Mouse (Mus musculus) frontal cortex, postnatal 10 days (tissue): ENCODE measurements around the gene Lce1a1.
"Not testable (repeated sequence)": the region's sequence is repeated elsewhere in the genome, so short reads cannot be mapped to it uniquely, and the experiment has no call there.

Source experiments
- DNase-seq, 2 experiments: peaks; one replicate each; pipeline ENCODE4 v3.0.0; 2022; ENCODE audit warnings: low spot score in 2 of 2, mixed read lengths in 1 of 2

Lce1a1 gene

DNA sequence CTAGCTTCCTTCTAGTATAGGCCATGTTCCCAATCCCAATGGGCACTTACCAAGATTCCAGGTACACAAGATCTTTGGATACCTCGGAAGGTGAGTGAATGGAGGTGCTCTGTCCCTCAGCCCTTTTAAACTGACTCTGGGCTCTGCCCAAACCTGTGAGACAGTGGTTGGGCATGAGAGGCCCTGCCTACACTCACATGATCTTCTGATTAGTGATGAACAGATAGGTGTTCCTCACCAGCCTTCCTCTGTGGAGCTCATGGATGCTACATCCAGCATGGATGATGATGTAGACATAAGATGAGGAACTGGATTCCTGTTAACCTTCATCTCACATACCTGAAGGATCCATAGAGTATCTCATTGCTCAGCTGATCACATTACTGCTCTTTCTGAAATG, at the start of gene Lce1a1:
TSS of gene Lce1a1 (minus strand) at position 101 of the 400 bp plus-strand sequence.
- DNase-seq: no peak

GRCm38 (mm10) chr3:92694613-92695012, 46.5 kb upstream of the Lce1a1 start:
- no peak for DNase-seq

DNA sequence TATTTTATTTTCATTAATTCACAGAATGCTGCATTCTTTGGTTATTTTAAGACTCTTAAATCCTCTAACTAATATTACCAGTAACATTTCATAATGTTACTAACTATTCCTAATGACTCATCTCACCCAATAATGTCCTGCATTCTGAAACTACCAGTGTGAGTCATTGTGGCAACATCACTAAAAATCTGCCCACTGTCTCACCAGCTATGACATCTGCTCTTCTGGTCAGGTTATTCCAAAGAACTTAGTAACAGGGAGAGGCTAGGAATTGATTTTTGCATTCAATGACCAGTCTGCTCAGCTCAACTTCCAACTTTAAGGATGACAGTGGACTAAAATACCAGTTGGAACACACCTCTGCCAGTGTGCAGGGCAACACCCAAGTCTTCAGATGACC, 43.6 kb upstream of the Lce1a1 start:
- DNase-seq: no peak

DNA sequence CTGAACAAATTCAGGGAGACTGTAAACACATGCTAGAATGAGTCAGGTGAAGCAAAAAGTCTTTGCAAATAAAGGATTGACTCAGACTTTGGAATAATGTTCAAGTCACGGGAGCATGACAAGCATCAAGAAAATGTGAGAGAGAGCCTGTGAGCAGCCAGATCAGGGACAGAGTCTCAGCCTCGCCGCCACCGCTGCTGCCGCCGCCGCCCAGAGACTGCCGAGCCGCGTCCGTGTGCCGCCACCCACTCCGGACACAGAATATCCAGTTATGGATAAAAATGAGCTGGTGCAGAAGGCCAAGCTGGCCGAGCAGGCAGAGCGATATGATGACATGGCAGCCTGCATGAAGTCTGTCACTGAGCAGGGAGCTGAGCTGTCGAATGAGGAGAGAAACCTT, 41.0 kb upstream of the Lce1a1 start:
- DNase-seq: not testable (repeated sequence)

DNA sequence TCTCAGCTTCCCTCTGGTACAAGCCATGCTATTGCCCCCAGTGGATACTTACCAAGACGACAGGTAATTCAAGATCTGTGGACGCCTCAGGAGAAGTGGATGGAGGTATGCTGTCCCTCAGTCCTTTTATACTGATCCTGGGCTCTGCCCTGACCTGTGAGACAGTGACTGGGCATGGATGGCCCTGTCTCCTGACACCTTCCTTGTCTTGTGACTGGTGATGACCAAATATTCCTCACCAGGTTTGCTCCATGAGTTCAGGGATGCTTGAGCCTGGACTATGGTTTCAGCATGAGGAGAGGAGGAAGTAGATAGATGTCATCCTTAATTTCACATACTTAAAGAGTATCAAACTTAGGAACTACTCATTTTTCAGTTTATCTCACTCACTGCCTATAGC, 39.0 kb upstream of the Lce1a1 start, which contains the start of gene Lce1d:
TSS of gene Lce1d (minus strand) at position 101 of the 400 bp plus-strand sequence.
- DNase-seq: no peak

- DNase-seq: no peak
Observed at GRCm38 (mm10) chr3:92678947-92679346, 30.8 kb upstream of the Lce1a1 start, which contains the start of gene Lce1c. TSS of gene Lce1c (plus strand) at chr3:92679247.

DNA sequence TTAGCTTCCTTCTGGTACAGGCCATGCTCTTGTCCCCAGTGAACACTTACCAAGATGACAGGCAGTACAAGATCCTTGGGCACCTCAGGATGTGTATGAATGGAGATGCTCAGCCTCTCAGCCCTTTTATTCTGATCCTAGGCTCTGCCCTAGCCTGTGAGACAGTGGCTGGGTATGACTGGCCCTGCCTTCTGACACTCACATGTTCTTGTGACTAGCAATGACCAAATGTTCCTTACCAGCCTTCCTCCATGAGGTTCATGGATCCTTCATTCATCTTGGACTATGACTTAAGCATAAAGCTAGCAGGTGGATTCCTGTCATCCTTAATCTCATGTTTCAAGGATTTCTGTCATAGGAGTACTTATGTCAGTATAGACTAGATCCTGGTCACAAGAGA, 22.1 kb upstream of the Lce1a1 start, which contains the start of gene Lce1a2:
TSS of gene Lce1a2 (minus strand) at position 101 of the 400 bp plus-strand sequence.
- no peak for DNase-seq

DNA sequence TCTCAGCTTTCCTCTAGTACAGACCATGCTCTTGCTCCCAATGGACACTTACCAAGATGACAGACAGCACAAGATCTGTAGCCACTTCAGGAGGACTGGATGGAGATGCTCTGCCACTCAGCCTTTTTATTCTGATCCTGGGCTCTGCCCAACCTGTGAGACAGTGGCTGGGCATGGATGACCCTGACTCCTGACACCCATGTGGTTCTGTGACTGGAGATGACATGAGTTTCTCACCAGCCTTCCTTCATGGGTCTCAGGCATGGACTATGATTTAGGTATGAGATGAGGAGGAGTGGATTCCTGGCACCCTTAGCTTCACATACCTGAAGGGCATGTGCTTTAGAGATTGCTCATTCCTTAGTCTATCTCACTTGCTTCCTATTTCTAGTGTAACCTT, 8.7 kb upstream of the Lce1a1 start, which contains the start of gene Lce1b:
TSS of gene Lce1b (minus strand) at position 101 of the 400 bp plus-strand sequence.
- DNase-seq: no peak

- no peak for DNase-seq
Observed at GRCm38 (mm10) chr3:92639854-92640253, 8.3 kb downstream of the Lce1a1 start.

DNA sequence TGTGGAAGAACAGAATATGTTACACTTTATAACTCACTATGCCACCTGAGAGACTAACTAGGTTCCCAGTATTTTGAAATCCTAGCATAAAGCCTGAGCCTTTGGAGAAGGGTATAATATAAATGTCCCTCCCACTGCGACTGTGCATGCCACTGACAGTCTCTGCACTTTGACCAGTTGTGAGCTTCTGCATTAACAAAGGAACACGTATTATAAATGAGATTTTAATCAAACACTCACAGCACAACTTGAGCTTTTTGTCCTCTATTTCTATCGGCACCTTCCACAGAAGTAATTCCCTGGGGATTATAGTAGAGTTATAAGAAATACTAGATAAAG, 9.5 kb downstream of the Lce1a1 start:
- no peak for DNase-seq

GRCm38 (mm10) chr3:92637745-92638652, 10.1 kb downstream of the Lce1a1 start:
- DNase-seq: no peak

DNA sequence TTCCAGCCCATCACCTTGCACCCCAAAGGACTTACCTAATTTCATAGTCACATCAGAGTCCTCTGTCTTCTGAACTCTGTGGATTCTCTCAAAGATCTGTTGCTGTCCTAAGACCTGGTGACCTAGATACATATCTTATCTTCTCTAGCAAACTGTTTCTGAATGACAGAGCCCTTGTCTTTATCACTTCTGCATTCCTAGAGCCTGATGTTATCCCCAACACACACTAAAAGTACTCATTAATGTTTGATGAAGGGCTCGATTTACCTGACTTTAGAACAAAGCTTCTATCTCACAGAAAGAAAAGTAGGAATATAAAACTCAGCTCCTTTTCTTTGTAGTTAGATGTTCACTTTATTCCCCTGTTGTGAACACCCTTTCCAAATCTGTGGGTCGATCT, 26.5 kb downstream of the Lce1a1 start, which contains the start of gene Lce6a:
TSS of gene Lce6a (minus strand) at position 101 of the 400 bp plus-strand sequence.
- DNase-seq: no peak

DNA sequence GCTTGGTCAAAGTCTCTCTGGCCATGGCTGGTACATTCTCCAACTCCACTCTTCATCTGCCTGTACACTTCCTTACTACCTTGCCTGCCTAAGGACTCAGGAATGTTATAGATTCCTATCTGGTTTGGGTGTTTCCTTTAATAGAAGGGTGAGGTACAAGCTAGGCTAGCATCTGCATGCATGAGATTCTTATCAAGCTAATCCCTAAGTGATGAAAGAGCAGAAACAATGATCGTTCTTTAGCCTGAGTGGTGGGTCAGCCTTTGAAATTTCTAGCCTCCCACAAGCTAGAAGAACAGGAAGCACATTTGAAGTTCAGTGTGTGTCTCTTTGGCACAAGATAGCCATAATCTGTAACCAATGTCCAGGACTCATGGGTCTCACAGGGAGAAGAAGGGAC, 38.3 kb downstream of the Lce1a1 start:
- no peak for DNase-seq

DNA sequence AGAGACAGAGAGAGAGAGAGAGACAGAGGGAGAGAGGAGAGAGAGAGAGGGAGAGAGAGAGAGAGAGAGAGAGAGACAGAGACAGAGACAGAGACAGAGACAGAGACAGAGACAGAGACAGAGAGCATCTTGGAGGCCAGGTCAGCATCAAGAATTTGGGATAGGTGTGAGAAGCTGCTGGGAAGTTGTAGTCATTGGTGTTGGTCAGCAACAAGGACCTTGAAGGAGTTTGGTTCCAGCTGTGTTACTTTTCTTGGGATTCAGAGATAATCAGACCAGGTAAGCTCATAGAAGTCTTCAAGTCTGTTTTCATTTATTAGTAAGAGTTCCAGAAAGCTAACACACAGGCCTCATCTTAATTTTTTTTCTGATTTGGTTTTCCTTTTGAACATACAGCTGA, 40.7 kb downstream of the Lce1a1 start, which contains the start of gene 2210017I01Rik:
TSS of gene 2210017I01Rik (minus strand) at position 101 of the 400 bp plus-strand sequence.
- DNase-seq: no peak

DNA sequence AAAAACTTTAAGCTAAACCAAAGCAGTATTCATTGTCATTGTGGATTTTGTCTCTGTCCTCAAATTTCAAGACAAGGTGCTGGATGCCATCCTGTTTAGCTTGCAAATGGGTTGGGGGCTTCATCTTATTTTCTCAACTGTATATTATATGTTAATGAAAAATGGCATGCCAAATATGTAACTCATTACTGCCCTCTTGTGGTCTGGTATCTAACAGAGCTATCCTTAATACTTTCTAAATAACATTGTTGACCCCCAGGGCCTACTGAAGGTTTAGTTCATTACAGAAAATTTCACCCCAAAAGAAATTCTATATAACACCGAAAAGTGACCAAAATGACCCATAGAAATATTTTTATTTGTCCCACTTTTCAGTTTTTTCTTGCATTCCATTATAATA, 45.9 kb downstream of the Lce1a1 start:
- no peak for DNase-seq

GRCm38 (mm10) chr3:92600456-92600855, 47.7 kb downstream of the Lce1a1 start:
- no peak for DNase-seq

DNA sequence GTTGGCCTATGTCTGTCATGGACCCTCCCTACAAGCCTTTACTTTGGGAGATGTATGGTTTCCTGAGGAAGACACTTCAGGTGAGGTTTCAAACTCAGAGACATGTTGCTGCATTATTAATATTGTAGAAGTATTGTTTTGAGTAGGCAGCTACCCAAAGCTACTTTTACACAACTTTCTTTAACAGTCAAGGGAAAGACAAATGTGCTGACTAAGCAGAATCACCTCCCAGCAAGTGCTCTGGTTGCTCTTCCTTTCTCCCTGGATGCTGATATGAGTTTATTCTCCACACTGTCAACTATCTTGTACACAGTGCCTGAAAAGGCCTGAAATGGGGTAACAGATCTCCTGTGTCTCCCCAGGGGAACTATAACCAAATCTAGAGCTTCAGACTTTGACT, 48.1 kb downstream of the Lce1a1 start:
- no peak for DNase-seq

DNA sequence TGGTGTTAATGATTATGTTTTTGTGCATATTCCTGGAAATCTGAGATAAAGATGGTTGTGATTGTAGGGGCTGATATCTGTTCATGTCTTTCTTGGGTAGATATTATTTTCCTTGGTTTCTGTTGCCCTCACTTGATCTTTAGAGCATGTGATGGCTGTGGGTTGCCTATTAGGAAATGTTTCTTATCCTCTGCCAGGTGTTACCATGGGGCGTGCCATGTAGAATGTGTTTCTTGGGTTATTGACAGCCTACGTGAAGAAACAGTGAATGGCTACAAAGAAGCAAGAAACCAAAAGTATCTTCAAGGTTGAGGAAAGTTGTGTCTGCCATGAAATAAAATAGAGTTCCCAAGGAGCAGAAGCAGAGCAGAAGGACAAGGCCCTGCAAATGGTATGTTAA, 49.7 kb downstream of the Lce1a1 start:
- DNase-seq: no peak
